Mouse (Mus musculus) liver, adult 2 months (tissue): ENCODE measurements at regions not wholly inside any gene's neighbourhood (a gene's known extent, or its start where the extent isn't known, plus 50 kb on each side); places are given as distances from the start of the nearest gene placed in this dataset.

Experiments
- CTCF ChIP-seq: fragments of 200-500 bp; IDR thresholded peaks from 2 replicates; pipeline ENCODE4 v1.5.1; 2011; ENCODE audit warnings: low read depth, low read length, control low read depth
- POLR2A ChIP-seq: fragments of 200-500 bp; IDR thresholded peaks from 2 replicates; pipeline ENCODE4 v1.6.1; 2011; ENCODE audit warnings: low read length, control low read depth; ENCODE audit not compliant: insufficient read depth; ENCODE audit errors: extremely low read depth

GRCm38 (mm10) chr5:101085199-101085598 lies 239.7 kb downstream of the Gpat3 start:
- TF ChIP-seq POLR2A = no peak
- TF ChIP-seq CTCF = no peak
